Mouse (Mus musculus) adrenal gland, adult 2 months (tissue): Measurements from ENCODE around the gene Magea1. TPM values are rescaled to one million over a fixed set of nuclear protein-coding genes. Genes with fewer than 3 reads are reported as not detected.
A peak's percentile ranks its signal among the peaks of the same experiment; 100 is the strongest.
"Not testable (repeated sequence)": the region's sequence is repeated elsewhere in the genome, so short reads cannot be mapped to it uniquely, and the experiment has no call there.

Source experiments
- DNase-seq: peaks from one replicate; pipeline ENCODE4 v3.0.0; 2021
- long read RNA-seq: library from polyadenylated mRNA; stranded (forward); transcript quantifications from one replicate; pipeline ENCODE4 v2.0.0, GENCODE M21; 2021
- polyA plus RNA-seq: library from polyadenylated mRNA; depleted of rRNA; stranded (reverse); fragments of >200 nt; gene quantifications from 2 replicates; pipeline ENCODE4 v1.2.3, GENCODE M21; 2012; rRNA removed
- total RNA-seq, 2 experiments: library from RNA; stranded (reverse); gene quantifications; 2 replicates each; pipeline ENCODE4 v1.2.3; 2021

Magea1 gene
- total RNA-seq: not detected
- polyA plus RNA-seq: not detected in 2 replicates
- long read RNA-seq: 0 reads

DNA sequence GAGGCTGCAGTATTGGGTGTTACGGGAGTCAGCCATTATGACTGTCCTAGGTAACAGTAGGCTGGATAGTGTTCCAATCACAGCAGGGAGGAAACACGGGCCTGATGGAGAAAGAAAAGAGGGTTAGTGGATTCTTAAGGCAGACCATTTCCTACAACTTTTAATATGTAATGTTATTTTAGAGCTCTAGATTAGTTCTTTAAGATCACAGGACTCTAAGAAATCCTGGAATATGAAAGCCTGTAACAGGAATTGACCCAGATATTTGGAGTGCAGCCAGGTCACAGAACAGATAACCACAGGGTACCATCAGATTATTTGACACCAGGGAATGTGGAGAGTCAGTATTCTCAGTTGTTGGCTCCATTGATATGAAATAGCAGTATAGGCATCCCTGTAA, at the start of gene Magea1:
Gene Magea1 (minus strand): TSS at position 101 of the 400 bp plus-strand sequence.
- DNase-seq: not testable (repeated sequence)

DNA sequence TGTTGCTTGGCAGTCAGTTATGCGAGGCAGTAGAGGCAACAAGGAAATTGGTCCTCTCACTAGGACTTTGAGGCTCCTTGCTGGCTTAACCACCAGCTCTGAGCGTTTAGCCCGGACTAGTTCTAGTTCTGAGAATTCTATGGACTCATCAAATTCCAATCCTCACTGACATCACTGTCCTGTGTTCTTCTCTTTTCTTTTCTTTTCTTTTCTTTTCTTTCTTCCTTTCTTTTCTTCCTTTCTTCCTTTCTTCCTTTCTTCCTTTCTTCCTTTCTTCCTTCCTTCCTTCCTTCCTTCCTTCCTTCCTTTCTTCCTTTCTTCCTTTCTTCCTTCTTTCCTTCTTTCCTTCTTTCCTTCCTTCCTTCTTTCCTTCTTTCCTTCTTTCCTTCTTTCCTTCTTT, 38.7 kb upstream of the Magea1 start, which contains the start of gene Cldn34b2:
Gene Cldn34b2 (minus strand): TSS at position 101 of the 400 bp plus-strand sequence.
- DNase-seq: not testable (repeated sequence)

DNA sequence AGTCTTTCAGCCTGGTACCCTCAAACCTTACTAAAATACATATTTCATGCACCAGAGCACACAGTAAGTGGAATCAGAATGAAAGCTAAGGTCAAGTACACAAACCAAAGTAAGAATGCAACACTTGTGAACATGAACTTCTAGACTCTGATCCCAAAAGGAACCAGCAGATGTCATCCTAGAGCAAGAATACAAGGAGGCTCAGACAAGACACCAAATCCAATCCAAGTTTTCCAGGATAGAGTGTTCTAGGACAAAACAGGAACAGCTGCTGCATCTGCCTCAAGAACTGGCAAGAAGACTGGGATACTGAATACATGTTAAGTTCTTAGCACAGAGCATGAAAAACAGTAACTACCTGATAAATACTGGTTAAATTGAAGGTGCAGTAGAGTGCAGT, 8.4 kb upstream of the Magea1 start:
- DNase-seq: peak; percentile 8

DNA sequence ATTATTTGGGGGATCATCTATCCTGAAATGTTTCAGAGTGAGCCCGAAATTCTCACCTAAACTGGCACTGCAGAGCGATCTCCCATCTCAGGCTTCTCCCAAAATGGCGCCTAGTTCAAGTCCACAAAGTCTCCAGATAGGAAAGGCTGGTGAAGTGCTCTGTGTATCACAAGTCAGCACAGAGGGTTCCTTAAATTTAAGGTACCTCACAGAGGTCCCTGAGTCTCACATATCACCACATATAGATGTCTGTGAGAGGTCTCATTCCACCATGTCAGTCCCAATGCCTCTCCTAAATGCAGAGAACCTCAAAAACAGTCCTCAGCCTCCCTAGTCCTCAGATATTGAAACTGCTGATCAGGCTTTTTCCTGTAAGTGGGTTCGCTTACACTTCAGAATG, 4.0 kb upstream of the Magea1 start, which contains the start of gene Magea2:
Gene Magea2 (minus strand): TSS at position 101 of the 400 bp plus-strand sequence.
- not testable (repeated sequence) for DNase-seq

DNA sequence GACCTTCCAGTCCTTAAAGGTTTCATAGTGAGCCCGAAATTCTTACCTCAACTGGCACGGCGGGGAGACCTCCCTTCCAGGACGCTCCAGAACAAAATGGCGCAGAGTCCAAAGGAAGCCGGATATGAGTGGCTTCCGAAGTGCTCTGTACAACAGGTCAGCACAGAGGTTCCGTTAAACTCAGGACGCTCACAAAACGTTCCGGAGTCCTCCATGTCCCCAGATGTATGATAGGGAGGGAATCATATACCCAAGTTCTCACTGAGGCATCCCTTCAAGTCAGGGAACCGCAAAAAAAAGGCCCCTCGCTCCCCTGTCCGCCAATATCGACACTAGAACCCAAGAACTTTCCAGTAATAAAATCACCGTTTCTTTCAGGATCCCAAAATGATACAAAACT, 26.5 kb downstream of the Magea1 start, which contains the start of gene Magea5:
Gene Magea5 (minus strand): TSS at position 101 of the 400 bp plus-strand sequence.
- not testable (repeated sequence) for DNase-seq

Other genes starting within 250 kb of the Magea1 start
- gene Cldn34b1, start 199.5 kb downstream of the Magea1 start, total RNA-seq: not detected
- not detected in 2 replicates for gene Cldn34b1, start 199.5 kb downstream of the Magea1 start, polyA plus RNA-seq
- gene Magea6, start 153.8 kb downstream of the Magea1 start, total RNA-seq: not detected
- not detected in 2 replicates for gene Magea6, start 153.8 kb downstream of the Magea1 start, polyA plus RNA-seq
- not detected for gene Magea3, start 140.3 kb downstream of the Magea1 start, total RNA-seq
- not detected in 2 replicates for gene Magea3, start 140.3 kb downstream of the Magea1 start, polyA plus RNA-seq
- not detected for gene Magea8, start 93.9 kb downstream of the Magea1 start, total RNA-seq
- not detected in 2 replicates for gene Magea8, start 93.9 kb downstream of the Magea1 start, polyA plus RNA-seq
- not detected for gene Magea5, start 26.6 kb downstream of the Magea1 start, total RNA-seq
- gene Magea5, start 26.6 kb downstream of the Magea1 start, polyA plus RNA-seq: not detected in 2 replicates
- gene Magea2, start 3.9 kb upstream of the Magea1 start, total RNA-seq: not detected
- not detected in 2 replicates for gene Magea2, start 3.9 kb upstream of the Magea1 start, polyA plus RNA-seq
- not detected for gene Cldn34b2, start 38.6 kb upstream of the Magea1 start, total RNA-seq
- gene Cldn34b2, start 38.6 kb upstream of the Magea1 start, polyA plus RNA-seq: not detected in 2 replicates
- 100 to 1,000 TPM; 103 to 117 TPM for gene Sat1, start 126.7 kb upstream of the Magea1 start, total RNA-seq
- gene Sat1, start 126.7 kb upstream of the Magea1 start, polyA plus RNA-seq: 8.5 and 9.5 TPM in 2 replicates
- gene Acot9, start 172.7 kb upstream of the Magea1 start, total RNA-seq: 10 to 100 TPM; 46.5 to 68.6 TPM
- gene Acot9, start 172.7 kb upstream of the Magea1 start, polyA plus RNA-seq: 8.8 and 10.3 TPM in 2 replicates